Mouse (Mus musculus) olfactory bulb, adult 2 months (tissue): ENCODE results near the gene Gm10491.

Source experiments
- CTCF ChIP-seq: fragments of 200-500 bp; IDR thresholded peaks from 2 replicates; pipeline ENCODE4 v1.5.1; 2012; ENCODE audit warnings: low read depth, mild to moderate bottlenecking, low read length, moderate library complexity; ENCODE audit not compliant: insufficient read depth
- POLR2A ChIP-seq: fragments of 200-500 bp; IDR thresholded peaks from 2 replicates; pipeline ENCODE4 v1.6.1; 2012; ENCODE audit warnings: mild to moderate bottlenecking, low read depth, low read length, moderate library complexity; ENCODE audit not compliant: insufficient read depth

DNA sequence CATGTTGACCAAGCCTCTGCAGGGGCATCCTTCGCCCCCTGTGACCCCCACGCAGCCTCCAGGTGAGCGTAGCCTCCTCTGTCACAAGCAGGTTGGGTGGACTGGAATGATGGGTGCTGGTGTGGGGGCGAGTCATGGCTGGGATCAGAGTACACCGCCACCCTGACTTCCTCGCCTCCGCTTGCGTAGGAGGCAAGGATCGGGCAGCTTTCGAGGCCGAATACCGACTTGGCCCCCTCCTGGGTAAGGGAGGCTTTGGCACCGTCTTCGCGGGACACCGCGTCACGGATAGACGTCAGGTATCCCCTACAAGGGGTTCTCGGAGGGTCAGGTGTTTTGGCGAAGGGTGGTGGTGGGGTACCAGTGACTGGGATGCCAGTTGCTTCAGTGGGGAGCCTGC, 29.1 kb downstream of the Gm10491 start:
- no peak for TF ChIP-seq POLR2A
- no peak for TF ChIP-seq CTCF
